Mouse (Mus musculus) hindbrain, embryonic 13.5 days (tissue): ENCODE results near the gene Prdm10. TPM values are rescaled to one million over a fixed set of nuclear protein-coding genes. Genes with fewer than 3 reads are reported as not detected.

Source experiments
- ATAC-seq: fragments of 200-750 bp; cut with Nextera tagmentation; 2 replicates; pipeline ENCODE4 v1.8.0; 2017; ENCODE audit warnings: moderate TSS enrichment; ENCODE audit not compliant: low FRiP score
- H3K27ac ChIP-seq: fragments of 300-500 bp; sonication (generic); 2 replicates; pipeline ENCODE4 v1.5.1; 2015; ENCODE audit warnings: inconsistent platforms, mild to moderate bottlenecking, moderate library complexity
- H3K27me3 ChIP-seq: fragments of 300-500 bp; sonication (generic); 2 replicates; pipeline ENCODE4 v1.6.1; 2015; ENCODE audit warnings: mild to moderate bottlenecking, inconsistent platforms
- H3K36me3 ChIP-seq: fragments of 300-500 bp; sonication (generic); 2 replicates; pipeline ENCODE4 v1.6.1; 2015; ENCODE audit warnings: mild to moderate bottlenecking, inconsistent platforms
- H3K4me1 ChIP-seq: fragments of 300-500 bp; sonication (generic); replicated peaks from 2 replicates; pipeline ENCODE4 v1.6.1; 2015; ENCODE audit warnings: inconsistent platforms
- H3K4me2 ChIP-seq: fragments of 300-500 bp; sonication (generic); 2 replicates; pipeline ENCODE4 v1.6.1; 2015; ENCODE audit warnings: inconsistent platforms, mild to moderate bottlenecking, moderate library complexity
- H3K4me3 ChIP-seq: fragments of 300-500 bp; sonication (generic); 2 replicates; pipeline ENCODE4 v1.5.1; 2015; ENCODE audit warnings: mild to moderate bottlenecking, inconsistent platforms
- H3K9ac ChIP-seq: fragments of 300-500 bp; sonication (generic); 2 replicates; pipeline ENCODE4 v1.6.1; 2015; ENCODE audit warnings: mild to moderate bottlenecking, inconsistent platforms
- H3K9me3 ChIP-seq: fragments of 300-500 bp; sonication (generic); 2 replicates; pipeline ENCODE4 v1.6.1; 2016; ENCODE audit warnings: inconsistent platforms
- WGBS: fragments of 180-500 bp; shearing (Covaris S2); methylation state at CpG from one replicate; pipeline ENCODE4 v1.1.7; 2015; 5-methylcytosine and 5-hydroxymethylcytosine counted together
- polyA plus RNA-seq: library from polyadenylated mRNA; unstranded; fragments of >200 nt; fragmentation: Nextera tagmentation; extraction: Ambion mirVana; gene quantifications from 2 replicates; pipeline ENCODE4 v1.2.1, GENCODE M21; 2015

Gene Prdm10
- polyA plus RNA-seq, 1 experiment from 2014 or later = 7.9 TPM

DNA sequence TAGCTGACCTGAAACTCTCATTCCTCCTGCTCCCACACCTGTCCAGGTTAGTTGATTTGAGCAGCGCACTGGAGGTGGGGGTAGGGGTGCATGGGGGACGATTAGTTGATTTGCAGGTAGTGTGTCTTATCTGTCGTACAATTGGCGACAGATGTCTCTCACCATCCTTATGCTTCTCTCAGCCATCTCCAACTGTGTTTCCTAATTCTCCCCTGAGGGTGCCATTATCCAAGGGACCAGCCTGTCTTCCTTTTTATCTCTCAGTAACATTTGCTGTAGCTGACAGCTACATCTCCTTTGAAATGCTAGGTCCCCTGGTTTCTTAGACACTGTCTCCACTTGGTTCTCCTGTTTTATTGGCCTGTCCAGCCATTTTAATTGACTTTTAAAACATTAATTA, 8.2 kb upstream of the Prdm10 start:
- H3K36me3 ChIP-seq = no peaks in the 10 kb centered on the region
- no peak for ATAC-seq
- 76% methylated on average over 4 of the region's 4 CpGs for WGBS
- no peak overlapping the region for H3K9ac ChIP-seq
- no peaks in the 10 kb centered on the region for H3K27me3 ChIP-seq
- H3K4me2 ChIP-seq = no peak overlapping the region
- peaks cover 6% of the 10 kb centered on the region; the same call in 1 of the 2 replicates for H3K4me1 ChIP-seq
- H3K4me3 ChIP-seq = no peak overlapping the region
- no peaks in the 10 kb centered on the region for H3K9me3 ChIP-seq
- H3K27ac ChIP-seq = no peak overlapping the region

DNA sequence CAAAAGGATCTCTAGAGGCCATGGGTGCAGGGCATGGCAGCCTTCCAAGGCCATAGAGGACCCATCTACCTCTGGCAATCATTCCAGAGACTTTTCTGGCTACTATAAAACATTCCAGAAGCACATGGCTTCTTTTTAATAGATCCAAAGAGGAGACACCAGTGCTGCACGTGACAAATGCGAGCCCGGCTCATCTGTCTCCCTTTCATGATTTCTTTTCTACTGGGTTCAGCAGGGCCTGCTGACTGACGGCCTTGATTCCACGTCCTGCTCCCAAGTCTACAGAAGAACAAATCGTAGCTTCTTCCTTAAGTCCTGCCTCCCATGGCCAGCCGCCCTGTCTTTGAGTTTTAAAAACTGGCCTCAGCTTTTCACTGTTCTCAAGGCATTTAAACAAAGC, 1.7 kb upstream of the Prdm10 start:
- Histone ChIP-seq H3K27ac (peak overlapping the region; percentile 100), H3K4me1 (peaks cover 34% of the 10 kb centered on the region), H3K36me3 (no peaks in the 10 kb centered on the region), H3K27me3 (no peaks in the 10 kb centered on the region), H3K4me3 (no peak overlapping the region), H3K9ac (no peak overlapping the region), H3K9me3 (no peaks in the 10 kb centered on the region), H3K4me2 (no peak overlapping the region)
- no peak for ATAC-seq
- WGBS = 57% methylated on average over 7 of the region's 7 CpGs

DNA sequence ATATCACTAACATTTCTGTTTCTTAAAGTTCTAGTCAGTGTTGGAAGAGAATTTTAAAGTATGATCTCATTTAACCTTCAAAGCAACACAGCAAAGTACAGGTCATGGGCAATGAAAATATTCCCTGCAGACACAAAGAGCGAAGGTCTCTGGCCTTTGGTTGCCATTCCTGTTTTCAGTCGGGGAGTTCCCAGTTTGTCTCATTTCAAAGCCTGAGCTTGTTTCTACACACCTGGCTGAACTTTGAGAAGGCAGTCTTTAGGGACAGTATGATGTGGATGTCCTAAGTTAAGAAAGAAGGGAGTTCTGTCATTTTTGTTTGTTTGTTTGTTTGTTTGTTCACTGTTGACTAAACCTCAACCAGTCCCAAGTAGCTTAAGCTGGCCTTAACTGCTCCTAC, 1.0 kb upstream of the Prdm10 start:
- ATAC-seq = no peak
- Histone ChIP-seq H3K36me3 (no peaks in the 10 kb centered on the region), H3K4me1 (peaks cover 29% of the 10 kb centered on the region), H3K4me3 (peak overlapping the region; percentile 76), H3K27ac (peak overlapping the region; percentile 100), H3K9me3 (no peaks in the 10 kb centered on the region), H3K9ac (peak overlapping the region; percentile 97), H3K27me3 (no peaks in the 10 kb centered on the region), H3K4me2 (peak overlapping the region; percentile 75)
- WGBS = 56% methylated on average over 2 of the region's 2 CpGs

DNA sequence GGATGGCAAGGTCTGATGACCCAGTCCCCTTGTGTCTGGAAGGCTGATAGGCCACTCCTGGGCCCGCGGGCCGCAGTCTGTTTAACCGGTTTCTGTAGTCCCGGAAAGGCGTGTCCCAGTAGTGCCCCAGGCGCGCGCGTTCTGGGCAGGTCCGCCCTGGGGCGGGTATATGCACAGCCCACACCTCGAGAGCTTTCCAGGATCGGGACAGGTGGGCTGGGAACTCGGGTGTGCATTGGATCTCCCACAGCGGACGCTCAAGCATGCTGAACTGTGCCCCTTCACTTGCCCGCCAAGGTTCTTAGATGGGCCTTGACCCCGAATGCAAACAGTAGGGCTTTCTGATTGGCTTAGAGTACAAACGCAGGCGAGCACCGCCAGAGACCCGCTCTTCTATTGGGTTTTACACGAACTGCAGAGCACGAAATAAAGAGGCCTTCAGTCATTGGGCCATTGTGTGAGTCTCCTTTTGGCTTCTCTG, 413 bp upstream of the Prdm10 start:
- Histone ChIP-seq H3K27ac (peak overlapping the region; percentile 100), H3K4me1 (peaks cover 29% of the 10 kb centered on the region), H3K9ac (peak overlapping the region; percentile 97), H3K4me3 (peak overlapping the region; percentile 76), H3K36me3 (no peaks in the 10 kb centered on the region), H3K27me3 (no peaks in the 10 kb centered on the region), H3K4me2 (peak overlapping the region; percentile 75), H3K9me3 (no peaks in the 10 kb centered on the region)
- peak; percentile 91 for ATAC-seq
- WGBS = under 1% methylated on average over 25 of the region's 25 CpGs

DNA sequence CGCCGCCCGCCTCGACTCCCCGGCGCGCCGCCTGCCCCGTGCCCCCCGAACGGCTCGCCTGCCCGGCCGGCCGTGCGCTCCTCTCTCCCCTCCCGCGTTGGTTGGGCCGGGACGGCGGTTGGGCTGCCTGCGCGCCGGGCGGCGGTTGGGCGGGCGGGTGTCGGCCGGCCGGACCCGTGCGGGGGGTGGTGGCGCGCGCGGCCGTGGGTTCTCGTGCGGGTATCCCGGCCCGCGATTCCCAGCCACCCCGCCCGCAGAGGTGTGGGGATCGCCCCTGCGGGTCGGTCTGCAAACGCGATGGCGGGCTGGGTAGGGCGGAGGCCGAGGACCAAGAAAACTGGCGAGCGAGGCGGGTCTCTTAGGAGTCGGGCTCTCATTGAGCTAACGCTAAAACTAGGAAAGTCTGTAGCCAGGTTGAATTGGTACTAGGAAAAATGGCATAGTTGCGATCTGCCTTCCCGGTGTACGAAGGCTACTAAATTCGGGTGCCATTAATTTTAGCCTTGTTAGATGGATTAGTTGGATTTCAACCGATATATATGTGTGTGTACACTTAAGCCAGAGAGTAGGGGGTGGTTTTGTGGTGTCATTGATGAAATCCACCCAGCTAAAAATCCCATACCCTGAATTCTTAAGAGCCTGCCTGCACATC, 799 bp downstream of the Prdm10 start:
- Histone ChIP-seq H3K4me1 (peaks cover 29% of the 10 kb centered on the region), H3K9ac (peak overlapping the region; percentile 97), H3K36me3 (no peaks in the 10 kb centered on the region; the same call in 1 of the 2 replicates), H3K4me3 (peak overlapping the region; percentile 76), H3K27me3 (no peaks in the 10 kb centered on the region), H3K9me3 (no peaks in the 10 kb centered on the region), H3K27ac (peak overlapping the region; percentile 100), H3K4me2 (peak overlapping the region; percentile 75)
- under 1% methylated on average over 58 of the region's 63 CpGs for WGBS
- ATAC-seq = peak; percentile 65

DNA sequence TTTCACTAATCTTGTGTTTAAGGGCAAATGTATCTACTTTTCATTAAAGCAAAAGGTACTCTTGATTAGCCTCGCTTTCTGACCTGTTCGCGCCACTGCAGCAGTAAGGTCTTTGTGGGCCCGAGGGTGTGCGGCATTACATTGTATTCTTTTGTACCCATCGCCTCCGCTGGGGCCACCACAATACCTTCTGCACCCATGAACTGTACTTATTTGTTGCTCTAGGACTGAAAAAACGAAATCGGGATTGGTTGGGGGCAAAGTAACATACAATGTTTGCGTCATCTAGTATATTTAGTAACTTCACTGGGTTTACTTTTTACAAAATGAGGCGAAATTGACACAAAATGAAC, 1.3 kb downstream of the Prdm10 start:
- peak overlapping the region; percentile 100 for H3K27ac ChIP-seq
- peak overlapping the region; percentile 76 for H3K4me3 ChIP-seq
- WGBS = 3% methylated on average over 11 of the region's 11 CpGs
- no peaks in the 10 kb centered on the region for H3K27me3 ChIP-seq
- H3K4me1 ChIP-seq = peaks cover 29% of the 10 kb centered on the region
- H3K36me3 ChIP-seq = no peaks in the 10 kb centered on the region; the same call in 1 of the 2 replicates
- no peak for ATAC-seq
- no peaks in the 10 kb centered on the region for H3K9me3 ChIP-seq
- H3K9ac ChIP-seq = peak overlapping the region; percentile 97
- peak overlapping the region; percentile 75 for H3K4me2 ChIP-seq

DNA sequence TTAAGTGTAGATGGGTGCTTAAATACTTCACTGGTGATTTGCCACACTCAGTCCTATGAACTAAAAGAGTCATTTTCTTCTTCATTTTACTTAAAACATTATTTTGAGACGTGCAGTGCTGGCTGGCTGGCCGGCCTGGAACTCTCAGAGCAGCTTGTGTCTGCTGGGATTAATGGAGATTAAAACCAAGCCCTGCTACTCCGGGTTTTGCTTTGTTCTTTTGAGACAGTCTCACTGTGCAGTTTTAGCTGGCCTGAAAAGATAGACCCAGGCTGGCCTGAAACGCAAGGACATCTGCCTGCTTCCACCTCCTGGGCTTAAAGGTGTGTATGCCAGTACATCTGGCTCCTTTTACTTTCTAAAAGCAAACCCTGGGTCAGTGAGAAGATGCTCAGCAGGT, 2.2 kb downstream of the Prdm10 start:
- H3K4me3 ChIP-seq = peak overlapping the region; percentile 76
- H3K4me2 ChIP-seq = peak overlapping the region; percentile 75
- peak overlapping the region; percentile 63 for H3K9ac ChIP-seq
- H3K9me3 ChIP-seq = no peaks in the 10 kb centered on the region
- H3K4me1 ChIP-seq = peaks cover 29% of the 10 kb centered on the region
- no peaks in the 10 kb centered on the region; the same call in 1 of the 2 replicates for H3K36me3 ChIP-seq
- WGBS = 26% methylated on average over 4 of the region's 4 CpGs
- H3K27ac ChIP-seq = peak overlapping the region; percentile 81
- ATAC-seq = no peak
- no peaks in the 10 kb centered on the region for H3K27me3 ChIP-seq

DNA sequence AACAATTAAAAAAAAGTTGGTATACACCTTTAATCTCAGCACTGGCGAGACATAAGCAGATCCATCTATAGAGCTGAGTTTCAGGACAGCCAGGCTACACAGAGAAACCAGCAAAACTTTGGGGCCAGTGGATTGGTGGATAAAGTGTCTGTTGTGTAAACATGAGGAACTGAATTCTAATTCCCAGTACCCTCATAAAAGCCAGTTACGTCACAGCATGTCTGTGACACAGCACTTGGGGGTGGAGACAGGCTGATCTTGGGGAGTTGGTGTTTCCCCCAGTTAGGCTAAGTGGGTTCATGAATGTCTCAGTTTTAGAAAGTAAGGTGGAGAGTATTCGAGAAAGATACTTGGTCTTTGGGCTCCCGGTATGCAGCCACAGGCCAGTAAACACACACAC, 2.7 kb downstream of the Prdm10 start:
- H3K36me3 ChIP-seq = no peaks in the 10 kb centered on the region; the same call in 1 of the 2 replicates
- 83% methylated on average over 4 of the region's 4 CpGs for WGBS
- peak overlapping the region; percentile 75 for H3K4me2 ChIP-seq
- H3K4me1 ChIP-seq = peaks cover 29% of the 10 kb centered on the region
- no peaks in the 10 kb centered on the region for H3K27me3 ChIP-seq
- no peak for ATAC-seq
- H3K9ac ChIP-seq = peak overlapping the region; percentile 63; the same call in 1 of the 2 replicates
- peak overlapping the region; percentile 81 for H3K27ac ChIP-seq
- no peak overlapping the region for H3K4me3 ChIP-seq
- H3K9me3 ChIP-seq = no peaks in the 10 kb centered on the region

DNA sequence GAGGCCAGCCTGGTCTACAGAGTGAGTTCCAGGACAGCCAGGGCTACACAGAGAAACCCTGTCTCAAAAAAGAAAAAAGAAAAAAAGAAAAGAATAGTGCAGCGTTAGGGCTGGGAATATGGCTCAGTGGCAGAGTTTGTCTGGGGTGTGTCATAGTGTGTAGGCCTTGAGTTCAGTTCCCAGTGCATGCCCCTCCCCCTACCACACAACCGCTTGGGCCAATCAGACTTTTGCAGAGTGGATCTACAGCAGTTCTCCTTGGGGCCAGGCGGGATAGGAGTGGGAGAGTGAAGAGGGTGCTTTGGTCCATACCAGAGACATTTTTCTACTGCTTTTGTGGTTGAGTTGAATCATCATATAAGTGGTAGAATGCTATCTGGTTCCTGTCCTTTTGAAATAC, 3.6 kb downstream of the Prdm10 start:
- Histone ChIP-seq H3K4me1 (peaks cover 24% of the 10 kb centered on the region), H3K4me2 (no peak overlapping the region), H3K4me3 (no peak overlapping the region), H3K9me3 (no peaks in the 10 kb centered on the region), H3K36me3 (no peaks in the 10 kb centered on the region; the same call in 1 of the 2 replicates), H3K27me3 (no peaks in the 10 kb centered on the region), H3K9ac (no peak overlapping the region), H3K27ac (no peak overlapping the region)
- ATAC-seq = no peak
- WGBS = 89% methylated on average over 3 of the region's 3 CpGs

DNA sequence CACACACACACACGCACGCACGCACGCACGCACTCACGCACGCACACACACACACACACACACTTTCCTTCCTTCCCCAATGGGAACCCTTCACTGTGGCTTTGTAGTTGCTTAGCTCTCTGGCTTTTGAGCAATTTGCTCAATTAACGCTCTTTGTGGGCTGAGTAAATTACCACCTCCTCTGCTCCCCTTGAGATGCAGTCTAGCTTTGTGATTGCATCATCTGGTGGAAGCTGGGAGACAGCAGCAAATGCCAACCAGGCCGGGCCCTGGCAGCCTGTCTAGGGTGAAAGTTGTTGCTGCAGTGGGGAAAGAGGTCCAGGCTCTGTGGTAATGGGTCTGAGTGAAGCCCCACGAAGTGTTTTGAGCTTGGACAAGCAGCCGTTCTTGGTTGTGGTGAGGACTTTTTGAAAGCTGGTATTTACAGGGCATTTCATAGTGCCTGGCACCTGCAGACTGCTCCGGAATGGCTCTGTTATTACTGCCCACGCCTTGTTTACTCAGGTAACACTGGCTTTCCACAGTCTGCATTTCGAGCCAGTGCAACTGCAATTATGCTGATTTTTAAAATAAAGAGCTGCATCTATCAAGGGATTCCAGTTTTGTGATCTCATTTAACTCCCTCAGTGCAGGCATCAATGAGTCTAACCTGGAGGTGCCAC, 10.0 kb downstream of the Prdm10 start:
- 91% methylated on average over 14 of the region's 14 CpGs for WGBS
- H3K4me1 ChIP-seq = peaks cover 8% of the 10 kb centered on the region
- no peak overlapping the region for H3K4me2 ChIP-seq
- no peak overlapping the region; the same call in 1 of the 2 replicates for H3K9ac ChIP-seq
- no peak overlapping the region for H3K4me3 ChIP-seq
- H3K36me3 ChIP-seq = no peaks in the 10 kb centered on the region; the same call in 1 of the 2 replicates
- no peaks in the 10 kb centered on the region for H3K27me3 ChIP-seq
- peak overlapping the region; percentile 72 for H3K27ac ChIP-seq
- ATAC-seq = no peak
- H3K9me3 ChIP-seq = no peaks in the 10 kb centered on the region

DNA sequence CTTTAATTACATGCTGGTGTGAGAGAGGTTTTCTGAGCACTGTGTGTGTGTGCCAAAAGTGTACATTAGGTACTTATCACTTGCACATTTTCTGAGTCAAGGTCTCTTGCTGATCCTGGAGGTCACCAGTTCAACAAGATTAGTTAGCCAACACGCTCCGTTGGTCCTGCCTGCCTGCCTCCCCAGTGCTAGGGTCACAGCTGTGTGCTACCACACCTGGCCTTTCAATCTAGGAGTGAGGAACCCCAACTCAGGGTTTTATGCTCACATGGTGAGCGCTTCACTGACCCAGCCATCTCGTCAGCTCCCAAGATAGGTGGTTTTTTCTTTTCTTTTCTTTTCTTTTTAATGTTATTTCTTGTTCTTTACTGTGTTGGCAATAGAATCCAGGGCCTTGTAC, 11.6 kb downstream of the Prdm10 start:
- 80% methylated on average over 4 of the region's 4 CpGs for WGBS
- Histone ChIP-seq H3K4me1 (peaks cover 8% of the 10 kb centered on the region), H3K4me3 (no peak overlapping the region), H3K9me3 (no peaks in the 10 kb centered on the region), H3K36me3 (no peaks in the 10 kb centered on the region), H3K4me2 (no peak overlapping the region), H3K9ac (no peak overlapping the region), H3K27me3 (no peaks in the 10 kb centered on the region), H3K27ac (no peak overlapping the region)
- ATAC-seq = no peak

DNA sequence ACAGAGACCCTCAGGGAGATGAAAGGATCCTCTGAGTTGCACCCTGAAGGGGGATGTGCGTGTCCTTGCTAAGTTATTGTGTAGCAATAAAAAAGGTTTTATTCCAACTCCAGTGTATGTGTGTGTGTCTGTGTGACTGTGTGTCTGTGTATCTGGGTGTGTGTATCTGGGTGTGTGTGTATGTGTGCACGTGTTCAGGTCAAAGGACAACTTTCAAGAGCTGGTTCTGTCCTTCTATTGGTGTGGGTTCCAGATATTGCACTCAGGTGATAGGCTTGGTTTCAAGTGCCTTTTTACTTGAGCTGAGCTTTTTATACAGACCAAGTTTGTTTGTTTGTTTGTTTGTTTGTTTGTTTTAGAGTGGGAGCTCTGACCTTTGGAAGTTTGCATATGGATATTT, 12.9 kb downstream of the Prdm10 start:
- H3K9ac ChIP-seq = no peak overlapping the region
- no peak for ATAC-seq
- H3K4me2 ChIP-seq = no peak overlapping the region
- no peaks in the 10 kb centered on the region for H3K36me3 ChIP-seq
- peaks cover 8% of the 10 kb centered on the region for H3K4me1 ChIP-seq
- no peaks in the 10 kb centered on the region for H3K9me3 ChIP-seq
- no peaks in the 10 kb centered on the region for H3K27me3 ChIP-seq
- WGBS = 90% methylated on average over 2 of the region's 2 CpGs
- no peak overlapping the region for H3K4me3 ChIP-seq
- no peak overlapping the region for H3K27ac ChIP-seq

DNA sequence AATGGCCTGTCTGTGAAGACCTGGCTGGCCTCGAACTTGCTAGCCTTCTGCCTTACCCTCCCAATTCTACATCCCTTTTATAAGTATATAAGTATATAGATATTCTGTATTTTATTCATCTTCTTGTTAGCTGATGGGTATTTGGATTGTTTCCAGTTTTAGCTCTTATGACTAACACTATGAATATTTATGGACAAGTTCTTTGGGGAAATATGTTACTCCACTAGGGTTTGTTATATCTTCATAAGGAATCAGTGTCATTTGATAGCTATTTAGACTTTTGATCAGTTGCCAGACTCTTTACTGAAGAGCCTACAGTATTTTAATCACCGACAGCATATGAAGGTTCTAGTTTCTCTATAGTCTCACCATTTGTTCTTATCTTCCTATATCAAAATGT, 15.0 kb downstream of the Prdm10 start:
- peaks cover 5% of the 10 kb centered on the region for H3K4me1 ChIP-seq
- WGBS = 85% methylated on average over 2 of the region's 2 CpGs
- no peaks in the 10 kb centered on the region for H3K27me3 ChIP-seq
- no peak overlapping the region for H3K9ac ChIP-seq
- no peak for ATAC-seq
- no peak overlapping the region for H3K4me2 ChIP-seq
- H3K9me3 ChIP-seq = no peaks in the 10 kb centered on the region
- H3K27ac ChIP-seq = no peak overlapping the region
- H3K36me3 ChIP-seq = no peaks in the 10 kb centered on the region
- no peak overlapping the region for H3K4me3 ChIP-seq
